Mouse (Mus musculus) ovary, postnatal 10 days (tissue): Measurements from ENCODE around the gene Zbtb17.
A peak's percentile ranks its signal among the peaks of the same experiment; 100 is the strongest.

Source experiments
- DNase-seq: peaks from one replicate; pipeline ENCODE4 v3.0.0; 2022; ENCODE audit warnings: low spot score

Gene Zbtb17

GRCm38 (mm10) chr4:141488670-141489069 lies 44.2 kb downstream of the Zbtb17 start:
- DNase-seq, result no peak

- no peak for DNase-seq
Observed at GRCm38 (mm10) chr4:141500637-141501036, 56.2 kb downstream of the Zbtb17 start.

DNA sequence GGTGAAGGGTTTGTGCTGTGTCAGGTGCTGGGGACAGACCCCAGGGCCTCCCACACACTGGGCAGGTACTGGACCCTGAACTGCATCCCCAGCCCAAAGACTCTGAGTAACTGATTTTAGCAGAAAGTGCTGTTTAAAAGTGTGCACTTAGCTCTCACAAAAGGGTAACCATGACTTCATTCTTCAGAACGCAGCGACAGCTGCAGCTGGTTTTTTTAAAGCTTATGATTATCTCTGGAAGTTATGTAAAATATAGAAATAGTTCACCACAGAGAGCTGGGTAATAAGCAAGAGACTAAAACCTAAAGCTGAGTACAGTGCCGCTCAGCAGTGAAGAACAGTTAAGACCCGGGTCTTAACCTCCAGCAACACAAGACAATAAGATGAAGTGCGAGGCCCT lies 56.6 kb downstream of the Zbtb17 start:
- no peak for DNase-seq

GRCm38 (mm10) chr4:141502723-141503122 lies 58.3 kb downstream of the Zbtb17 start:
- DNase-seq, result no peak

DNA sequence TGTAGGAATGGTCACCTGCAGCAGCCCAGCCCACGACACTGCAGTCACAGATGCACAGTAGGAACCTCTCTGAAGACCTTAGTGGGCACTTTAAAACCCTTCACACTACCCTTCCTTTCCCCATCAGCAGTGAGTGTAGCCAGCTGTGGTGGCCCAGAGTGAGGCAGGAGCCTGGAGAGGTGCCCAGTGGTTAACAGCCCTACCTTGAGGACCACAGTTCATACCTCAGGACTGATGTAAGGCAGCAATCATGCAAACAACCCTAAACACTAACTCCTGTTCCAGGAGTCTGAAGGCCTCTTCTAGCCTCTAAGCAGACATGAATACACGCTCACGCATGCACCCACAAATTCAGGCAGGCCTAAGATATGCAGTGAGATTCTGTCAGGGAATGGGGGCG lies 60.0 kb downstream of the Zbtb17 start:
- no peak for DNase-seq

- DNase-seq, result no peak
Observed at GRCm38 (mm10) chr4:141505810-141506209, 61.4 kb downstream of the Zbtb17 start.

DNA sequence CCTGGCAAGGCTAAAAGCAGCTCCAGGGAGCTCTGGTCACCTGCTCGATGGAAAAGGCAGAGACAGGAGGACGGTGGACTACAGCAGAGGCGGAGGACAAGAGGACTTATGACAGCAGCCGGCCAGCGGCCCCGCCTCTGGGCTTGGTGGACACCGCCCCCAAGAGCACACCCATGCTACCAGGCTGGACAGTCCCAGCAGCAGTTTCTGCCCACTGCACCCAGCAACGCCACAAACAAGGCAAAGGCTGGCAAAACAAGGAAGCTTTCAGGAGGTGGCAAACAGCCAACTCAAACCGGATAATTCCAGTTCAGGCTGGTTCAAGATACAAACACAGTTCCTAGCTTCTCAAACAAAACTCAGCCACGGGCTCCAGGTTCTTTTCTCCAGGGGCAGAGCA lies 61.9 kb downstream of the Zbtb17 start:
- peak; percentile 41 for DNase-seq

- DNase-seq, result no peak
Observed at GRCm38 (mm10) chr4:141506893-141507292, 62.4 kb downstream of the Zbtb17 start.

GRCm38 (mm10) chr4:141510457-141510856 lies 66.0 kb downstream of the Zbtb17 start:
- no peak for DNase-seq

DNA sequence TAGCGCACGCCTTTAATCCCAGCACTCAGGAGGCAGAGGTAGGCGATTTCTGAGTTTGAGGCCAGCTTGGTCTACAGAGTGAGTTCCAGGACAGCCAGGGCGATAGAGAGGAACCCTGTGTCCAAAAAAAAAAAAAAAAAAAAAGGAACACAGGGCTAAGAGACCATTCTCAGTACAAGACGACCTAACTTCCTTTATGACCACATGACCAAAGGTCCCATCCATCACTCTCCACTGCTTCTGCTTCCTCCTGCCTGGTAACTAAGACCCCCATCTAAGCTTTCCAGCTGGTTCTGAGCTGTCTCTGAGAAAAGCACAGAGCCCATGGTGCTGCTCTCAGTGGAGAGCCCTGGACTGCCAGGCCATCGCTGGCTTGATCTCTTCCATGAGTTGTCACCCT lies 67.7 kb downstream of the Zbtb17 start:
- DNase-seq, result no peak

GRCm38 (mm10) chr4:141514179-141514641 lies 69.8 kb downstream of the Zbtb17 start:
- DNase-seq, result no peak
